Mouse (Mus musculus) CD4-positive, CD25-positive, alpha-beta regulatory T cell (primary cell): ENCODE measurements around the gene Olfr543. TPM values are rescaled to one million over a fixed set of nuclear protein-coding genes. Genes with fewer than 3 reads are reported as not detected.

Experiments
- polyA plus RNA-seq: library from polyadenylated mRNA; unstranded; fragments of 100-300 nt; shearing (Covaris generic); gene quantifications from one replicate; pipeline ENCODE4 v1.2.1, GENCODE M21; 2017

Olfr543 gene
- polyA plus RNA-seq: 0.25 TPM

GRCm38 (mm10) chr7:102481579-102481978, at the start of gene Olfr543:
Olfr543 (minus strand) TSS chr7:102481679.

DNA sequence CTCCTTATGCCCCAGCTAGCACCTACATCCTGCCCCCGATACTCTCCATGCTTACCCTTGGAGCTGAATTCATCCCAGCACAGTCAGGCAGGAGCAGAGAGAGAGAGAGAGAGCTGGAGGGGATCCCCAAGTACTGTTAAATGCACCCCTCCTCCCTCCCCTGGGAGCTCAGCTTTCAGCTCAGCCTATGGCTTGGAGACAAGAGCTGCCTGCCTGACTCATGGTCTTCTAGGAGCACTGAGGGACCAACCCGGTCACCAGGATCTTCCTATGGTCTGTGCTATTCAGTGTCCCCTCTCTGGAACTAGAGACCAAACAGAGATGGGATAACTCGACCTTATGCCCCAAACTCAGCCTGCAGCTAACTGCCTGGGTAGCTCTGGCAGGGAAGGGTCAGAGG, 18.0 kb upstream of the Olfr543 start, which contains the start of gene Olfr545:
Gene Olfr545, minus strand, starts transcription at position 101 of the 400 bp plus-strand sequence.

GRCm38 (mm10) chr7:102488161-102488560, 6.7 kb upstream of the Olfr543 start, which contains the start of gene Olfr544:
Olfr544 (minus strand) TSS chr7:102488313.

DNA sequence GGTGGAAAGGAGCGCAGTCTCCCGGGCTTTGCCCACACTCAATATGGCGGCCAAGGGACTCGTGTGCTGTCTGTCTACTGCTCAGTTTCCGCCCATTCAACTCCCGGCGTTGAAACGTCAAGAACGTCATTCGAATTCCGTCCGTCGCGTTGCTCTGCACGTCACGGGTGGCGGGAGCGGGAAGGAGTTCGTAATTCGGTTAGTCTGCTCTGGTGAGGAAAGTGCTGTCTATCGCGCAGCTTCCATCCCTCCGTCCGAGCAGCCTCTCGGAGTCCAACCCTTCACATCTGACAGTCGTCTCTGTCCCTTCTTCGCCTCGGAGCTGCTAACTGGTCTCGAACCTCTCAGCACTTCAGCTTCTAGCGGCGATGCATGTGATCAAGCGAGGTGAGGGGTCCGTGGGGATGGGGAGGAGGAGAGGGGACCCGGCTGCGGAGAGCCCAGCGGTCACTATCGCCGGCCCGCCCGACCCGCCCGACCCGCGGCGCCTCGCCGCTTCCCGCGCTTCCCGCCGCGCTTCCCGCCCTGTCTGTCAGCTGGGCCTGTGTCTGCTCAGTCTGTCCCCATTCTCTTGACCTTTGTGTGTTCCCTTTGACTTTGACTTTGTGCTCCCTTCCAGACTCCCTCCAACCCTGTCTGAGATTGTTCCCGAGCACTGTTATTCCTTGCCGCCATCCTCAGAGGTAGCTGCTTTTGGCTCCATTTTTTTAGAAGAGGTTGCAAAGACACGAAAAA, 39.7 kb downstream of the Olfr543 start, which contains the start of gene Rrm1:
Gene Rrm1, plus strand, starts transcription at position 39 of the 735 bp plus-strand sequence.

Other genes starting within 250 kb of the Olfr543 start
- 280 TPM for gene Rhog, start 225.6 kb downstream of the Olfr543 start, polyA plus RNA-seq
- gene Stim1, start 213.9 kb downstream of the Olfr543 start, polyA plus RNA-seq: 86.5 TPM
- 34.1 TPM for gene Rrm1, start 40.0 kb downstream of the Olfr543 start, polyA plus RNA-seq
- gene Olfr544, start 6.6 kb upstream of the Olfr543 start, polyA plus RNA-seq: 0.07 TPM
- gene Olfr545, start 17.9 kb upstream of the Olfr543 start, polyA plus RNA-seq: not detected
- not detected for gene Olfr547, start 53.1 kb upstream of the Olfr543 start, polyA plus RNA-seq
- gene Olfr548-ps1, start 59.2 kb upstream of the Olfr543 start, polyA plus RNA-seq: not detected
- gene Olfr549, start 68.2 kb upstream of the Olfr543 start, polyA plus RNA-seq: not detected
- gene Trim21, start 83.8 kb upstream of the Olfr543 start, polyA plus RNA-seq: 94.3 TPM
- gene Olfr550, start 89.8 kb upstream of the Olfr543 start, polyA plus RNA-seq: 0.04 TPM
- gene Olfr551, start 110.2 kb upstream of the Olfr543 start, polyA plus RNA-seq: not detected
- not detected for gene Olfr552, start 116.1 kb upstream of the Olfr543 start, polyA plus RNA-seq
- gene Olfr553, start 136.5 kb upstream of the Olfr543 start, polyA plus RNA-seq: not detected
- 0.31 TPM for gene Olfr554, start 156.8 kb upstream of the Olfr543 start, polyA plus RNA-seq
- not detected for gene Olfr555, start 177.1 kb upstream of the Olfr543 start, polyA plus RNA-seq
- gene Olfr556, start 183.2 kb upstream of the Olfr543 start, polyA plus RNA-seq: not detected
- gene Trim68, start 205.6 kb upstream of the Olfr543 start, polyA plus RNA-seq: 16.9 TPM
- not detected for gene Olfr557, start 214.2 kb upstream of the Olfr543 start, polyA plus RNA-seq
- not detected for gene Olfr558, start 220.5 kb upstream of the Olfr543 start, polyA plus RNA-seq
- gene Olfr33, start 237.4 kb upstream of the Olfr543 start, polyA plus RNA-seq: not detected
- not detected for gene Olfr559, start 245.8 kb upstream of the Olfr543 start, polyA plus RNA-seq